Mouse (Mus musculus): Measurements from ENCODE around the gene Cmtm2a. TPM values are rescaled to one million over a fixed set of nuclear protein-coding genes. Genes with fewer than 3 reads are reported as not detected.

Cmtm2a gene
- not detected for total RNA-seq (2023)

GRCm38 (mm10) chr8:104293081-104293480 is at the start of gene Cmtm2a:
Gene Cmtm2a (minus strand): TSS chr8:104293181.

DNA sequence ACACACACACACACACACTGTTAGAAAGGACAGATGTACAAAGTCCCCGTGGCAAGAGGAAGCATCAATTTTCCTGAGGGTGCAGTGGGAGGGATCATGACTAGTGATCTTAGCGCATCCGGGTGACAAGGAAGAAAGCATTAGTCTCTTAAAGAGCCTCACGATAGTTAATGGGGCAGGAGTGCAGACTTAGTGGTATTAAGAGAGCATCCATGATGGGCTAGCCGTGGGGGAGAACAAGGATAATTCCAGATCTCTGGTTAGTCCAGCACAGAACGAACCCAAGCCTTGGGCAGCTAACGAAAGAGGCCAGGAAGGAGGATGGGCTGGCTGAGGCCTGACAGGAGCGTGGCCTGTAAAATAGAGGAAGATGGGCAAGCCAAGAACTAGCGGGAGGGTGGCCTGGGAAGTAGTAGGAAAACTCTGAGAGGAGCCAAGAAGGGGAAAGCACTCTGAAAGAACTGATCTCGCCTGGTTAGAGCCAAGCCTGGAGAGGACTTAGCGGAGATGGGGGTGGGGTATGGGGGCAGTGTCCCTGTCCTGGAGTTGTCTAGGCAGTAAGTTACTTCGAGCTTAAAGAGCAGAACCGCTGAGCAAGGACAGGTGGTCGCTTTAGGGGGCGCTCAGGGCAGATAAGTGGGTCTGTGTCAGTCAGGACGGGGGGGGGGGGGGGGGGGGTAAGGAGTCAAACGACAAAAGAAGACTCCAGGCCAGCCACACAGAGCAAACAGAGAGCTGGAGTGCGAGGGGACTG is 46.4 kb upstream of the Cmtm2a start, which contains the start of gene Cmtm3:
Gene Cmtm3, plus strand, starts transcription at position 182 of the 754 bp plus-strand sequence.

GRCm38 (mm10) chr8:104321930-104322329 is 28.9 kb upstream of the Cmtm2a start, which contains the start of gene Cmtm2b:
Gene Cmtm2b (plus strand): TSS chr8:104322230.

GRCm38 (mm10) chr8:104321267-104321666 is 28.3 kb upstream of the Cmtm2a start, which contains the start of gene Gm11020:
Gene Gm11020 (plus strand): TSS chr8:104321567.

GRCm38 (mm10) chr8:104309441-104310155 is 16.6 kb upstream of the Cmtm2a start, which contains the start of the genes Gm45711 and Cmtm1:
Gene Gm45711 (minus strand): TSS chr8:104310081.
Gene Cmtm1 (minus strand): TSS chr8:104310145.

GRCm38 (mm10) chr8:104250439-104251367 is 42.3 kb downstream of the Cmtm2a start, which contains the start of gene Cklf:
Gene Cklf (plus strand): TSS chr8:104250861.

GRCm38 (mm10) chr8:104248276-104248675 is 44.7 kb downstream of the Cmtm2a start, which contains the start of gene Tk2:
Gene Tk2 (minus strand): TSS chr8:104248558.

Other genes with a start within 250 kb of the Cmtm2a start
- 1 to 10 TPM in 1 of 2 experiments, under 1 TPM in 1; 0.62 to 1.1 TPM for gene Cdh5, start 191.6 kb downstream of the Cmtm2a start, total RNA-seq (2023)
- gene Bean1, start 122.7 kb downstream of the Cmtm2a start, total RNA-seq (2023), result not detected
- gene Tk2, start 44.6 kb downstream of the Cmtm2a start, total RNA-seq (2023), result 100 to 1,000 TPM in 1 of 2 experiments, 10 to 100 TPM in 1; 93.8 to 144 TPM
- 10 to 100 TPM; 72.0 to 85.3 TPM for gene Cklf, start 42.3 kb downstream of the Cmtm2a start, total RNA-seq (2023)
- not detected for gene Gm45711, start 16.9 kb upstream of the Cmtm2a start, total RNA-seq (2023)
- not detected for gene Cmtm1, start 17.0 kb upstream of the Cmtm2a start, total RNA-seq (2023)
- gene Gm11020, start 28.4 kb upstream of the Cmtm2a start, total RNA-seq (2023), result not detected
- not detected for gene Cmtm2b, start 29.0 kb upstream of the Cmtm2a start, total RNA-seq (2023)
- 10 to 100 TPM; 14.2 to 16.9 TPM for gene Cmtm3, start 46.2 kb upstream of the Cmtm2a start, total RNA-seq (2023)
- gene Cmtm4, start 102.6 kb upstream of the Cmtm2a start, total RNA-seq (2023), result 1 to 10 TPM; 1.1 to 1.4 TPM
- 10 to 100 TPM; 47.8 to 64.7 TPM for gene Dync1li2, start 149.9 kb upstream of the Cmtm2a start, total RNA-seq (2023)
- gene Terb1, start 216.7 kb upstream of the Cmtm2a start, total RNA-seq (2023), result 1 to 10 TPM; 2.4 to 2.8 TPM
- 10 to 100 TPM; 44.8 to 45.2 TPM for gene Nae1, start 241.5 kb upstream of the Cmtm2a start, total RNA-seq (2023)
- 1 to 10 TPM in 1 of 2 experiments, under 1 TPM in 1; 0.95 to 2.7 TPM for gene Car7, start 241.5 kb upstream of the Cmtm2a start, total RNA-seq (2023)

Data from B cell, adult 67 days (primary cell).